Mouse (Mus musculus): ENCODE data around the gene Ppm1j. TPM values are rescaled to one million over a fixed set of nuclear protein-coding genes. Genes with fewer than 3 reads are reported as not detected.

Ppm1j gene
- total and polyA plus RNA-seq, 3 experiments, result 0.54 to 2.7 TPM; not detected in 1

DNA sequence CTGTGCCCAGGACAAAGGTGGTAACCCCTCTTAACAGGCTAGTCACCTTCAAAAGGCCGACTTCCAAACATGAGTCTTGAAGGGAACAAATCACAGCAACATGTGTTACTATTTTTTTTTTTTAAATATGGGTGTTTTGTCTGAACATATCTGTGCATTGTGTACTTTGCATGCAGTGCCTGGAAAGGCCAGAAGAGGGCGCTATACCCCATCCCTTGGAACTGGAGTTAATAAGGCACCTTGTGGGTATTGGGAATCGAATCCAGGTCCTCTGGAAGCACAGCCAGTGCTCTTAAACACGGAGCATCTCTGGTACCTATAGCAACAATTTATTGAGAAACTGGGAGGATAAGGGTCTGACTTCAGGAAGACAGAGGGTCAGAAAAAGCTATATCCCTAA is 15.8 kb upstream of the Ppm1j start:
- no peak overlapping the region for H3K9ac ChIP-seq (ENCODE audit: control insufficient read depth, low read depth, low read length, poor library complexity, severe bottlenecking)
- H3K4me3 ChIP-seq (ENCODE audit: control insufficient read depth in 1 of 2, insufficient read depth in 1 of 2, low read depth in 2 of 2, low read length in 2 of 2), result no peak overlapping the region
- peak; percentile 72 for DNase-seq (ENCODE audit: low read depth, low spot score)
- H3K4me1 ChIP-seq (ENCODE audit: control insufficient read depth in 1 of 2, insufficient read depth in 2 of 2, low read length in 2 of 2), result peaks cover 3 to 12% of the 10 kb centered on the region in 2 experiments; a peak in 2 of 4 replicates
- peaks cover 0 to 2% of the 10 kb centered on the region in 2 experiments; a peak in 1 of 4 replicates for H3K36me3 ChIP-seq (ENCODE audit: control insufficient read depth in 1 of 2, insufficient read depth in 2 of 2, low read length in 2 of 2)
- TF ChIP-seq USF1 (IDR thresholded peaks at IDR 0.05; ENCODE audit: low read depth, low read length) (no peak), SIN3A (IDR thresholded peaks at IDR 0.05; ENCODE audit: low read length) (no peak), MEF2A (IDR thresholded peaks at IDR 0.05; ENCODE audit: extremely low read depth, insufficient replicate concordance, low read depth, low read length, poor library complexity, severe bottlenecking) (no peak), CTCF (IDR thresholded peaks at IDR 0.05 in 2 of 3, conservative IDR thresholded peaks at IDR 0.05 in 1 of 3; ENCODE audit: control insufficient read depth in 1 of 3, insufficient read depth in 1 of 3, low read depth in 2 of 3, low read length in 3 of 3, poor library complexity in 1 of 3, severe bottlenecking in 1 of 3) (peak; percentile 81 to 97 (median 85)), RCOR1 (IDR thresholded peaks at IDR 0.05; ENCODE audit: low read depth, low read length) (no peak), ZNF384 (IDR thresholded peaks at IDR 0.05; ENCODE audit: low read depth, low read length) (peak; percentile 83), TAL1 (IDR thresholded peaks at IDR 0.05; ENCODE audit: low read length) (no peak), SMC3 (IDR thresholded peaks at IDR 0.05; ENCODE audit: low read depth, low read length) (peak; percentile 69), RAD21 (IDR thresholded peaks at IDR 0.05; ENCODE audit: low read depth, low read length) (peak; percentile 71), BHLHE40 (IDR thresholded peaks at IDR 0.05; ENCODE audit: borderline replicate concordance, low read depth, low read length) (no peak), NRF1 (IDR thresholded peaks at IDR 0.05; ENCODE audit: insufficient read depth, low read depth, low read length, poor library complexity, severe bottlenecking) (no peak), ZC3H11A (IDR thresholded peaks at IDR 0.05; ENCODE audit: low read depth, low read length) (peak; percentile 68)
- H3K9me3 ChIP-seq (replicated peaks; ENCODE audit: insufficient read depth, low read length), result no peaks in the 10 kb centered on the region
- no peak overlapping the region for H3K27ac ChIP-seq (ENCODE audit: control insufficient read depth, low read depth, low read length)
- no peaks in the 10 kb centered on the region for H3K79me2 ChIP-seq (ENCODE audit: control insufficient read depth, insufficient read depth, low read length, poor library complexity)
- H3K27me3 ChIP-seq (ENCODE audit: control insufficient read depth in 1 of 2, insufficient read depth in 2 of 2, low read length in 2 of 2), result no peaks in the 10 kb centered on the region

DNA sequence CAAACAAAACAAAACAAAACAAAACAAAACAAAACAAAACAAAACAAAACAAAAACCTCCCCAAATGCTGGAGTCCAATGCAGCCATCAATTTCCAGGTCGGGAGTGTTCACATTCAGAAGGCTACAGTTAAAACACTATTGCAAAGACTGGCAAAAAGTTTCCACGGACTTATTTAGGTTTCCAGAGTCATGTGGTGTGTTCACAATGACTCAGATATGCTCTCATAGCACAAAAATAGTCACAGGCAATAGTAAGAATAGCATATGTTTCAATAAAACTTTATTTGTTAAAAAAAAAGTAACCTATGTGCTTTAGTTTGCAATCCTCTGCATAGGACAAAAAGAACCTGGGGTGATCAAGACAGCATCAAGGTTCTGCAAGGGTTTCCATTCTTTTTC is 13.7 kb upstream of the Ppm1j start:
- no peaks in the 10 kb centered on the region for H3K27me3 ChIP-seq (ENCODE audit: control insufficient read depth in 1 of 2, insufficient read depth in 2 of 2, low read length in 2 of 2)
- H3K4me3 ChIP-seq (ENCODE audit: control insufficient read depth in 1 of 2, insufficient read depth in 1 of 2, low read depth in 2 of 2, low read length in 2 of 2), result no peak overlapping the region
- H3K9me3 ChIP-seq (replicated peaks; ENCODE audit: insufficient read depth, low read length), result no peaks in the 10 kb centered on the region
- H3K9ac ChIP-seq (ENCODE audit: control insufficient read depth, low read depth, low read length, poor library complexity, severe bottlenecking), result no peak overlapping the region
- H3K4me1 ChIP-seq (ENCODE audit: control insufficient read depth in 1 of 2, insufficient read depth in 2 of 2, low read length in 2 of 2), result peaks cover 3% of the 10 kb centered on the region in 2 experiments
- TF ChIP-seq CTCF (IDR thresholded peaks at IDR 0.05 in 2 of 3, conservative IDR thresholded peaks at IDR 0.05 in 1 of 3; ENCODE audit: control insufficient read depth in 1 of 3, insufficient read depth in 1 of 3, low read depth in 2 of 3, low read length in 3 of 3, poor library complexity in 1 of 3, severe bottlenecking in 1 of 3), result no peak
- TF ChIP-seq SIN3A (IDR thresholded peaks at IDR 0.05; ENCODE audit: low read length), result no peak
- TF ChIP-seq MAZ (IDR thresholded peaks at IDR 0.05; ENCODE audit: low read depth, low read length), result no peak
- TF ChIP-seq POLR2AphosphoS5 (IDR thresholded peaks at IDR 0.05; ENCODE audit: borderline replicate concordance, low read depth, low read length), result no peak
- TF ChIP-seq POLR2AphosphoS2 (IDR thresholded peaks at IDR 0.05; ENCODE audit: low read length), result no peak
- TF ChIP-seq RAD21 (IDR thresholded peaks at IDR 0.05; ENCODE audit: low read depth, low read length), result no peak
- no peak for TF ChIP-seq GATA1 (IDR thresholded peaks at IDR 0.05; ENCODE audit: low read depth, low read length)
- TF ChIP-seq MEF2A (IDR thresholded peaks at IDR 0.05; ENCODE audit: extremely low read depth, insufficient replicate concordance, low read depth, low read length, poor library complexity, severe bottlenecking), result no peak
- no peak for TF ChIP-seq KAT2A (conservative IDR thresholded peaks at IDR 0.05; ENCODE audit: low read depth, low read length)
- no peak overlapping the region for H3K27ac ChIP-seq (ENCODE audit: control insufficient read depth, low read depth, low read length)
- H3K36me3 ChIP-seq (ENCODE audit: control insufficient read depth in 1 of 2, insufficient read depth in 2 of 2, low read length in 2 of 2), result no peaks in the 10 kb centered on the region
- no peak for DNase-seq (ENCODE audit: low read depth, low spot score)
- no peaks in the 10 kb centered on the region for H3K79me2 ChIP-seq (ENCODE audit: control insufficient read depth, insufficient read depth, low read length, poor library complexity)

Data from MEL (cell line).